Mouse (Mus musculus) NIH3T3 (cell line): ENCODE results near the gene Farsb.
"Not testable (repeated sequence)": the region's sequence is repeated elsewhere in the genome, so short reads cannot be mapped to it uniquely, and the experiment has no call there.

Experiments used
- DNase-seq: peaks from one replicate; pipeline ENCODE4 v3.0.0-alpha.2; 2012; ENCODE audit warnings: low read depth

Gene Farsb

GRCm38 (mm10) chr1:78488752-78489492, at the start of gene Farsb:
Gene Farsb (minus strand): TSS chr1:78488897.
- peak; percentile 97 for DNase-seq

- no peak for DNase-seq
Measured at GRCm38 (mm10) chr1:78538396-78538795, 49.7 kb upstream of the Farsb start.

- peak; percentile 79 for DNase-seq
Measured at GRCm38 (mm10) chr1:78537494-78538010, 48.9 kb upstream of the Farsb start.

- DNase-seq: peak; percentile 90
Measured at GRCm38 (mm10) chr1:78536310-78537164, 47.8 kb upstream of the Farsb start.

- DNase-seq: no peak
Measured at GRCm38 (mm10) chr1:78534428-78535150, 45.9 kb upstream of the Farsb start.

GRCm38 (mm10) chr1:78532184-78532800, 43.6 kb upstream of the Farsb start:
- DNase-seq: peak; percentile 55

- DNase-seq: peak; percentile 68
Measured at GRCm38 (mm10) chr1:78530500-78531215, 42.0 kb upstream of the Farsb start.

- DNase-seq: peak; percentile 66
Measured at GRCm38 (mm10) chr1:78529011-78529410, 40.3 kb upstream of the Farsb start.

- DNase-seq: no peak
Measured at GRCm38 (mm10) chr1:78528356-78528755, 39.7 kb upstream of the Farsb start.

- DNase-seq: peak; percentile 80
Measured at GRCm38 (mm10) chr1:78525189-78525886, 36.6 kb upstream of the Farsb start.

GRCm38 (mm10) chr1:78518907-78519306, 30.2 kb upstream of the Farsb start:
- DNase-seq: no peak

GRCm38 (mm10) chr1:78512756-78513155, 24.1 kb upstream of the Farsb start:
- no peak for DNase-seq

- DNase-seq: no peak
Measured at GRCm38 (mm10) chr1:78511621-78512160, 23.0 kb upstream of the Farsb start, which contains the start of gene BC035947. Gene BC035947 (minus strand): TSS chr1:78512158.

GRCm38 (mm10) chr1:78510862-78511261, 22.2 kb upstream of the Farsb start, which contains the start of gene Mogat1:
Gene Mogat1 (plus strand): TSS chr1:78510991.
- DNase-seq: no peak

- DNase-seq: no peak
Measured at GRCm38 (mm10) chr1:78507137-78507536, 18.4 kb upstream of the Farsb start.

- DNase-seq: no peak
Measured at GRCm38 (mm10) chr1:78502527-78502926, 13.8 kb upstream of the Farsb start.

- DNase-seq: not testable (repeated sequence)
Measured at GRCm38 (mm10) chr1:78501856-78502255, 13.2 kb upstream of the Farsb start.

- no peak for DNase-seq
Measured at GRCm38 (mm10) chr1:78501036-78501435, 12.3 kb upstream of the Farsb start.

- DNase-seq: no peak
Measured at GRCm38 (mm10) chr1:78490143-78490542, 1.4 kb upstream of the Farsb start.

- DNase-seq: no peak
Measured at GRCm38 (mm10) chr1:78488427-78488751, 308 bp downstream of the Farsb start.
